Mouse (Mus musculus) left cerebral cortex, postnatal 10 days (tissue): Measurements from ENCODE around the gene Itpr3. TPM values are rescaled to one million over a fixed set of nuclear protein-coding genes. Genes with fewer than 3 reads are reported as not detected.

ENCODE experiments used
- DNase-seq, 2 experiments: peaks; one replicate each; pipeline ENCODE4 v3.0.0; 2021 to 2022; ENCODE audit warnings: low spot score in 2 of 2, mixed read lengths in 1 of 2; ENCODE audit errors: extremely low spot score in 1 of 2
- intact Hi-C: fragments of 180-260 bp; cut with DNase I; formaldehyde crosslinking; loops from one replicate; pipeline ENCODE4 v1.15.1; 2025
- total RNA-seq, 2 experiments: library from RNA; stranded (reverse); gene quantifications; 2 replicates each; pipeline ENCODE4 v1.2.3; 2021

Itpr3 gene
- total RNA-seq, 2 experiments from 2014 or later, result 2.1 to 2.9 TPM

DNA sequence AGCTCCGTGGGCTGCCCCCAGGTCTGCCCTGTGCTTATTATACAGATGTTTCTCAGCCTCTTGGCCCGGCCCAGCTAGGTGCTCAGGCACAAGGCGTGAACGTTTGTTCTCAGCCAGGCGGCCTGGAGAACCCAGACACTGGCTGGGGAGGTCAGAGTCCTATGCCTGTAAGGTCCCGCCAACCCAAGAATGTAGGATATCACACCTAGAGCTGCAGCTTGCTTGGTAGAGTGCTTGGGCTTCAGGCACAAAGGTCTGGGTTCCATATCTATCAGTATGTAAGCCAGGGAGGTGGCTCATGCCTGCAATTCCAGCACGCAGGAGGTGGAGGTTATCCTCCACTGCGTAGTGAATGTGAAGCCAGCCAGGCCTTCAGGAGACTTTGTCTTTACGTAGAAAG lies 33.0 kb downstream of the Itpr3 start:
- intact Hi-C loops, result no loop called here
- DNase-seq, result no peak

DNA sequence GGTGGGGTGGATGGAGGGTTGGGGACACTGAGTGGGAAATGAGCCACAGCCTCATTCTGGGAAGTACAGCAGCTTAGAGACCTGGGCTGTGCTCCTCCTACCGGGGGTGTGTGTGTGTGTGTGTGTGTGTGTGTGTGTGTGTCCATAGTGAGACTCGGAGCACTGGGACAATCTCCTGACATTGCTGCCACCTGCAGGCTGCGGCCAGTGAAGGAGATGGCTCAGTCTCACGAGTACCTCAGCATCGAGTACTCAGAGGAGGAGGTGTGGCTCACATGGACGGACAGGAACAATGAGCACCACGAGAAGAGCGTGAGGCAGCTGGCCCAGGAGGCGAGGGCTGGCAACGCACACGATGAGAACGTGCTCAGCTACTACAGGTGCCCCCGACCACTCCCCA lies 38.6 kb downstream of the Itpr3 start:
- DNase-seq, result peak in 1 of 2 experiments; percentile 65
- intact Hi-C loops, result no loop called here

DNA sequence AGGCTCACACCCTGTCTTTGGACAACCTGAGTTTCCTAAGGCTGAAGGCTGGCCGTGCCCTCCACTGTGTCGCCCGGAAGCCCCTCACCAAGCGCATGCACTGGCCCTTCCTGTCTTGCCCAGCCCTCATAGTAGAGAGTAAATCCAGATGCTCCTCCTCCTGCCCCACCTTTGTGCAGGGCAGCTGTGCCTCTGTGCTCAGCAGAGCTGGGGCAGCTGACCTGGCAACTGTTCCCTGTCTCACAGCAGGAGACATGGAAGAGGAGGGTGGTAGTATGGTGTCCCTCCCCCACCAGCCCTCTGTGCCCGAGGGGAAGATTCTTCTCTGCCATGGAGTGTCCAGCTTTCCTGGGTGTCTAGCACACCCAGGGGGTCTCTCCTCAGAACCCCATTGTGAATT lies 44.6 kb downstream of the Itpr3 start:
- intact Hi-C loops, result no loop called here
- DNase-seq, result no peak

DNA sequence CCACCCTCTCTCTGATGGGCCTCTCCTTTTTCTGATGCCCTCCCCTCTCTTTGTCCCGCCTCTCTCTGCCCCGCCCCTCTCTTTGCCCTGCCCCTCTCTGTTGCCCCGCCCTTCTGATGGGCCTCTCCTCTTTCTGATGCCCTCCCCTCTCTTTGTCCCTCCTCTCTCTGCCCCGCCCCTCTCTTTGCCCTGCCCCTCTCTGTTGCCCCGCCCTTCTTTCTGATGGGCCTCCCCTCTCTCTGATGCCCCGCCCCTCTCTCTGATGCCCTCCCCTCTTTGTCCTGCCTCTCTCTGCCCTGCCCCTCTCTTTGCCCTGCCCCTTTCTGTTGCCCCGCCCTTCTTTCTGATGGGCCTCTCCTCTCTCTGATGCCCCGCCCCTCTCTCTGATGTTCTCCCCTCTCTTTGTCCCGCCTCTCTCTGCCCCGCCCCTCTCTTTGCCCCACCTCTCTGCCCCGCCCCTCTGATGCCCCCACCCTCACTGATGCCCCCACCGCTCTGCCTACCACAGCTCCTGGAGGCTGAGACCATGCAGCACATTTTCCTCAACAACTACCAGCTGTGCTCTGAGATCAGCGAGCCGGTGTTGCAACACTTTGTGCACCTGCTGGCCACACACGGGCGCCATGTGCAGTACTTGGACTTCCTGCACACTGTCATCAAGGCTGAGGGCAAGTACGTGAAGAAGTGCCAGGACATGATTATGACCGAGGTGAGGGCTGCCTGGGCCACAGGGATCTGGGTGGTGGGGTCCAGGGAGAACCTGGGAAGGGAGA lies 48.8 kb downstream of the Itpr3 start:
- intact Hi-C loops, result no loop called here
- no peak for DNase-seq

DNA sequence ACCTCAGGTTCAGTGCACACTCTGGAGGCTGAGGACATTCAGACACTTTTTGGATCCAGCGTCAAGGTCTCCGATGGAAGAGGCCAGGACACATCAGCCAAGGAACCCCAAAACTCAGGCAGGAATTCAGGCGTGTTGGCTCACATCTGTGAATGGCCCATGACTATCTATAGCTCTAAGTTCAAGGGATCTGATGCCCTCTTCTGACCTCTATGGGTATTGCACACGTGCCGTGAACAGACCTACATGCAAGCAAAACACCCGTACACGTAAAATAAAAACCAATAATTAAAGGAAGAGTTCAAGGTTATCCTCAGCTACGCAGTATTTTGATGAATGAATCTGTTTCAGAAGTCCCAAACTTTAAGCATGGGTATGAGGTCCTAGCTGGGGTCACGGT lies 49.6 kb downstream of the Itpr3 start:
- no peak for DNase-seq
- intact Hi-C loops, result no loop called here

DNA sequence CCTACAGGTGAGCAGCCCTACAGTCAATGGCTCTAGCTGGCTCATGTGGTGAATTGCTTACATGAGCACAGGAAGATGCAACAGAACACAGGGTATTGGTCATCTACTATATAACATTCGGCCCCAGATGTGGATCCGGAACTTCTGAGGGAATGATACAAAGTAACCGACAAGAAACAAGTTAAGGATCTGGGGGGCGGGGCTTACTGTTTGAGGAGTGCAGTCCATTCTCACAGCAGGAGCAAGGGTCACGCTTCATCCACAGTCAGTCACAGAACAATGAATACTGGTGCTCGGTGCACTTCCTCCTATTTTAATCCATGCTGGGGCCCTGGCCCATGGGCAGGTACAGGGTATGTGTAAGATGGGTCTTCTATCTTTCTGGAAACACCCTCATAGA lies 50.8 kb downstream of the Itpr3 start:
- no peak for DNase-seq
- intact Hi-C loops, result no loop called here

DNA sequence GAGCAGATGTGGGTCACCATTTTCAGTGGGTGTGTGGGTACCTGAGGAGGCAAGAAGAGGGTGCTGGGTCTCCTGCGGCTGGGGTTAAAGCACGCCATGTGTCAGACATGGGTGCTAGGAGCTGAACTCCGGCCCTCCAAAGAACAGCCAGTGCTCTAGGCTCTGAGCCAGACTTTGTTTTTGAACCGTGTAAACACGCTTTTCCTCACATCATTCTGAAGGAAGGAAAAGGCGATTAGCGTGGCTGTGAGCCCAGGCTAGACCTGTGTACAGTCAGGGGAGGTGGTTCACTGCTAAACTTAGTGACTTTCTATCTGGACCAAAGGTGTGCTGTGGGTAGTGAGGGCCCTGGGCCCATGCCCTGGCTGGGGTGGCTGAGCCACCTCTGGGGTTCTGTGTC lies 53.0 kb downstream of the Itpr3 start:
- intact Hi-C loops, result no loop called here
- no peak for DNase-seq

DNA sequence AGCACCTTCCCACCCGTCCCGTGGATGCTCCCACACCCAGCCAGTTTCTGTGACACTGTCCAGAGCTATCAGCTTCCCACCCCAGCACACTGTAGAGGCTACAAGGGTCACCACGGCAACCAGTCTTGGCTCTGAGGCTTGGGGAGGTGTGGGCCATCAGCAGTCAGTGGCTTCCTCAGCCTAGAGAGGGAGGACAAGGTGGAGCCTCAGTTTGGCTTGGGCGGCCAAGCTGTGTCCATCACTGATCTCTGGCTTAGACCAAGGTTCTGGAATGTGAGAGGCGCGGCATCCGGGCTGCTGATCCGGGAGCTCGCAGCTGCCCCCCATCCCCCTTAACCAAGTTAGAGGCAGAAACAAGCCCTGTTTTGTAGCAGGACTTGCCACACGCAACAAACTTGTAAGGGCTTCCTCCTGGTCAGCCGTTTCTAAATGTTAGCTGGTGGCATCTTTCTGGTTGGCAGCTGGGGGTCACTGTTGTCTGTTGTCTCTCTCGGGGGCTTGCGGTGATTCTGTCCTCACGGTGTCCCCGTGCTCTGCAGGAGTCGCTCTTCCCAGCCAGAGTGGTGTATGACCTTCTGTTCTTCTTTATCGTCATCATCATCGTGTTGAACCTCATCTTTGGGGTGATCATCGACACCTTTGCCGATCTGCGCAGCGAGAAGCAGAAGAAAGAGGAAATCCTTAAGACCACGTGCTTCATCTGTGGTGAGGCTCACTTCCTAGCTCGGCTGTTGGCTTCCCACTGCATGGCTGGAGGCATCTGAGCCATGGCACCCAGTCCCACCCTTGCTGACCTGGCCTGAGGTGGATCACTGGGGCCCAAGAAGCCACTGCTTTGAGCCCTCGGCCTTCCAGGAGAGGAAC lies 61.8 kb downstream of the Itpr3 start:
- intact Hi-C loops, result no loop called here

DNA sequence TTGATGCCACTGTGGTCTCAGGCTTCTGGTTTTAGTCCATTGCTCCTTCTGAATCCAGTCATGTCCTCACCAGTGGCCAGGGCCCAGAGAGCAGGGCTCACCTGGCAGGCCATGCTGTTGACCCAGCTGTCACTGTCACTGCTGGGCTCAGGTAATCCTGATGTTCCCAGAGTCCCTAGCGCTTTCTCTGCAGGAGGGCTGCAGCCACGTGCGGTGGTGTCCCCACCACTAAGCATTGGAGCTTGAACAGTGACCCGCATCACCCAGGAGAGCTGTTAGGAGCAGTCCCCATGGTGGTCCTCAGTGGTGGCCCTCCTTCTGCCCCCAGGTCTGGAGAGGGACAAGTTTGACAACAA lies 62.4 kb downstream of the Itpr3 start:
- intact Hi-C loops, result no loop called here
- no peak for DNase-seq

More for the DNA sequence above, 61.8 kb downstream of the Itpr3 start:
- DNase-seq, result no peak

DNA sequence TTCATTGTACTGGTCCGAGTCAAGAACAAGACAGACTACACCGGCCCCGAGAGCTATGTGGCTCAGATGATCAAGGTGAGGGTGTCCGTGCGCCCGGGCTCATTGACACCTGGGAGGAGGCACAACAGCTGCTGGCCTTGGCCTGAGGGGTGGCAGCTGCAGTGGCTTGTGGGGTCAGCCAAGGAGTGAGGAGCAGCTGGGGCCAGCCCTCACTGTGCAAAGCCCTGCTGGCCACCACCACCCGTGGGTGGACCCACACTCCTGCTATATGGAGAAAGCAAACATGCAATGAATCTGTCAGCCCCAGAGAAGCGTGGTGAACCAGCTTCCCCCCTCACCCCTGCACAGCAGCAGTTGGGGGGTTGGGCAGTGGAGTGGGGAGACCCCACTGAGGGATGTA lies 62.9 kb downstream of the Itpr3 start:
- intact Hi-C loops, result loop anchor here (5.0 kb wide), 1 partner anchor 88 kb away; no protein-coding TSS in a partner anchor
- DNase-seq, result no peak

DNA sequence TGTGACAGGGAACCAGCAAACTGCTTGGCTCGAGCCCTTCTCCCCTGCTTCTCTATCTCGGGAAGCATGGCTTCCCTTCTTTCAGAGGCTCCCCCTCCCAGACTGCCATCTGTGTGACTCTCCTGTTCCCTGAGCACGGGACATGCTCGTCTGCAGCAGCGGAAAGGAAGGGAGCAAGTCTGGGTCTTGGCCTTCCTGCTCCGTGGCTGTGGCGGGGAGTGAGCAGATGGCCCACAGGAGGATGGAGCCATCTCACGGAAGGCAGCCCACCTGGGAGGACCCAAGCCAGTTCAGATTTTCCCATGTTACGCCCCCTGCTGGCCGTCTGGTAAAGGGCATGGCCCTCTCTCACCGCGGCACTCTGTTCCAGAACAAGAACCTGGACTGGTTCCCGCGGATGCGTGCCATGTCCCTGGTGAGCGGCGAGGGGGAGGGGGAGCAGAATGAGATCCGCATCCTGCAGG lies 63.5 kb downstream of the Itpr3 start:
- intact Hi-C loops, result loop anchor here (5.0 kb wide), 1 partner anchor 88 kb away; no protein-coding TSS in a partner anchor
- peak in 1 of 2 experiments; percentile 87 for DNase-seq

DNA sequence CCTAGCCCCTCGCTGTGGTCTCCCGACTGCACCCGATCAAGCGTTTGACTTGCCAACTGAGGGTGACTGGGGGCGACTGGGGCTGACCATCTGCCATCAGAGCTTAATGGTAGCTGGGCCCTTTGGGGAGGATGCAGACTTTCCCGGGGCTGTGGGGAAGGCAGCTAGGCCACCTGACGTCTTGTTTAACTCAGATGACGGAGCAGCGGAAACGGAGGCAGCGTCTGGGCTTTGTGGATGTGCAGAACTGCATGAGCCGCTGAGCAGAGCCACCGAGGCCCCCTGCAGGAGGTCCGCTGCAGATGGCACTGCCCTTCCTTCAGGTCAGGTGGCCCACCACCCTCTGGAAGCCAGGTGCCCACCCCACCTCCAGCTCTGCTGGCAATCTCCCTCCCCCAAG lies 64.2 kb downstream of the Itpr3 start:
- intact Hi-C loops, result loop anchor here (5.0 kb wide), 1 partner anchor 89 kb away; no protein-coding TSS in a partner anchor
- DNase-seq, result no peak

DNA sequence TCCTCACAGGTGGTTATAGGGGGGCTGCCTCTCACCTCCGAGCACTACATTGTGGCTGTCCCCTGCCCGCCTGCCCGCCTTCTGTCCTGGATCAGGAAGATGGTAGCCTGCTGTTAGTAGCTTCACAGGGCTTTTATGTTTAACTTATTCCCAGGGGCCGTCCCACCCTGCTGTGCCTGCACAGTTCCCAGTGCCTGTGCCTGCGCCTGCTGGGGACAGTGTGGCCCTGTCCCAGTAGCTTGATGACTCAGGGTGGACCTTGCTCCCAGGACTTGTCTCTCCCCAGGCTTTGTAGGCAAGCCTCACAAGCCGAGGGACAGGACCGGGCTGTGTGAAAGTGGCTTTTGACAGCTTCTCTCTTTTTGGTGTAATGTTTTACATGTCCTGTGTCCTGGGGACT lies 64.7 kb downstream of the Itpr3 start:
- no peak for DNase-seq
- intact Hi-C loops, result loop anchor here (5.0 kb wide), 1 partner anchor 89 kb away; no protein-coding TSS in a partner anchor

DNA sequence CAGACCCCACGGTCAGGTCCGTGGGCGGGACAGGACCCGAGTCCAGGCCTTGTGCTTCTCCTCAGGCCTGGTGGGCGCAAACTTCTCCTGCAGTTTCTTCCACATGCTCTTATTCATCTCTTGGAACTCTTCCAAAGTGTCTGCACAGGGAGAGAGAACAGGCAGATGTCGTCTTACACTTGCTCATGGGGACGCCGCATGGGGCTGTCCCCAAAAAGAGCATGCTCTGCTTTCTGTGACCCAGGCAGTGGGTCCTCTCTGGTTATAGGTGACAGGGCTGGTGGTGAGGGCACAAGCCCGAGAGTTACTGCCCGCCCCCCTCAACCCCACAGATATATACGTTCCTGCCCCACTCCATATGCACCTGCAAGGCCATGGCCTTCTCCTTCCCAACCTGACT lies 65.6 kb downstream of the Itpr3 start:
- intact Hi-C loops, result loop anchor here (5.0 kb wide), 1 partner anchor 90 kb away; no protein-coding TSS in a partner anchor
- no peak for DNase-seq

DNA sequence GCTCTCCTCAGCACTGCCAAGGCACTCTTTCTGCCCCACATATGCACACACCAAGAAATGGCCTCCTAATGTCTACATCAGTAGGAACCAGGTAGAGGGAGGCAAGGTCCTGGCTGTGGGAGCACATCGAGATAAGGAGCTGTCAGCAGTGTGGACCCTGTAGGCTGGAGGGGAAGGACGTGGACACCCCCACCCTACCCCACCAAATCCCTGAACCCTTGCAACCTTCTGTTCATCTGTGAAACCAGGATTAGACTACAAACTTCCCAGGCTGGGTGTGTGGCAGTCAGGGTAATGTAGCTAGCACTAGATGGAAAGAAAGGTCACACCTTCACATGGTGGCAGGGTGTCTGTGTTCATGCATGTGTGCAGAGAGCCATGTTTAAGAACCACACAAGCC lies 66.0 kb downstream of the Itpr3 start:
- DNase-seq, result no peak
- intact Hi-C loops, result loop anchor here (5.0 kb wide), 1 partner anchor 91 kb away; no protein-coding TSS in a partner anchor

DNA sequence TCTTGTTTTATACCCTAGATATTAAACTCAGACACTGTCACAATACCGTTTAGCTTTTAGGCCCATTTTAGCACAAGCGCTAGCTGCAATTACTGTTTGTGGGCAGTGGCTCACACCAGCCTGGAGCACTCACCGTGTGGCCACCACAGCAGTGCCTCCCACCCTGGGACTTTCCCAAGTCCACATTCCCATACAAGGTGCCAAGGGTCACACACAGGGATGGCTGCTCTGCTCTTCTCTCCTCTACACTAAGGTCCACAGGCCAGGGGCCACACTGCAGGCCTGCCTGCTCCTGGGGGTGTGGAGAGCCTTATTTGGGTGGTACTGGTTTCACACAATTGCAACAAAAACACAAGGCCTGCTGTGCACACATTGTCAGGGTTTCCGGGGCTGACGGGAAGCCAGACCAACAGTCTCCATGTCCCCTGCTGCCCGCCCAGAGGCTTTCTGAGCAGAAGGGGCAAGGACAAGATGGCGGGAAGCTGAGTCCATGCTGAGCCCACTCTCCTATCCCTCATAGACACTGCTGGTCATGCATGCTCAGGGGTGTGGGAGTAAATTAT lies 66.8 kb downstream of the Itpr3 start:
- intact Hi-C loops, result loop anchor here (5.0 kb wide), 1 partner anchor 92 kb away; no protein-coding TSS in a partner anchor
- peak in 1 of 2 experiments; percentile 50 for DNase-seq

DNA sequence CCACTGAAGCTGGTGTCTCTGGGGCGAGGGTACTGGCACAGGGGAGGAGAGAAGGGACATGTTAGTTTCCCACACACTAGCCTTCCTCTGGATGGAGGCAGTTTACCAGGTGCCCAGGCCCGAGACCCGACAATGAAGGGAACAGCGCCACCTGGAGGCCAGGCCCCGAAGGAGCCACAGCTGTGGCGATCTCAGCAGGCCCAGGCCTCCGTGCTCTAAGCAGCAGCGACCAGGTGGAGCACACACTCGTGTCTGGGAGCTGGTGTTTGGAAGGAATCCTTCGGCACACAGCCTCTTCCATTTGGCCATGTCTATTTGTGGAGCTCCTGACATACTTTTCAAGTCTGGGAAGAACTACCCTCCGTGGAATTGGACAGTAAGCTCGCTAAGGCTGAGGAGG lies 68.1 kb downstream of the Itpr3 start:
- DNase-seq, result peak in 1 of 2 experiments; percentile 85
- intact Hi-C loops, result no loop called here

DNA sequence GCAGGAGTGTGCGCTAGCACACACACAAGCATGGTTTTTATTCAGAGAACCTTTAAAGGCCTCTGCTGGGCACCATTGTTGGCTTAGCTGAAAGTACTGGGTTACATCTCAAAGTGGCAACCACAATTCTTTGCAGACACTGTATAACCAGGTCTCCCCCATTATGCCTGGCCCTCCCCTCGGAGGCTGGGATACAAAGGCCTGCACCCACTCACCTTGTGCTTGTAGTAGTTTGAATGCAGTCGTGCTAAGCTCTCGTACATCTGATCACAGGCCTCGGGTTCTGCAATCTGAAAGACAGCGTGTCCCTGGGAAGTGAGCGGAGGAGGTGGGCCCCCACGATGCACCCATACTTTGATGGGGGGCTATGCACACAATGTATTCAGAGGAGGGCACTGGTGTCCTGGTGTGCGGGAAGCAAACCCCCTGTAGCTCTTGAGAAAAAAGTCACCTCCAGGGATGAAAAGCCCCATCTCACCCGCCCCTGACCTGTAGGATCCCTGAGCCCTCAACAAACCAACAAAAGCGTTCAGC lies 68.6 kb downstream of the Itpr3 start:
- intact Hi-C loops, result no loop called here
- peak in 1 of 2 experiments; percentile 23 for DNase-seq

DNA sequence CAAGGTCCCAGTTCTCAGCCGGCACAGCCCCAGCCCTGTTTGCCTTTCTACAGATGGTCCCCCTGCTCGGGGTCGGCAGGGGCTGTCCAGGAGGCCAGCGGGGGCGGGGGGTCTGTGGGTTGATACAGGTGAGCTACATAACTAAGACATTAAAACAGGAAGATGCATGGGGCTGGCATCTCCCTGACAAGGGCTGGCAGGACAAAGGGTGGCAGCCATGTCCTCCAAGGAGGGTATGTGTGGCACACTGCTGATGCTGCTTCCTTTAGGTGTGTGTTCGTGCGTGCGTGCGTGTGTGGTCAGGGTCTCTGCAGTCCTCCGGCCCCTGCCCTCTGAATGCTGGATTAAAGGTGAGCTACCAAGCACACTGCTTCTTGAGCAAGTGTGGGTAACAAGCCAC lies 69.9 kb downstream of the Itpr3 start:
- peak in 1 of 2 experiments; percentile 39 for DNase-seq
- intact Hi-C loops, result no loop called here
